Mouse (Mus musculus): ENCODE data around the gene Btg1. TPM values are rescaled to one million over a fixed set of nuclear protein-coding genes. Genes with fewer than 3 reads are reported as not detected.

Btg1 gene
- polyA plus RNA-seq, 1 experiment from 2014 or later = 47.5 TPM

- no peaks in the 10 kb centered on the region for H3K9me3 ChIP-seq (ENCODE audit: control insufficient read depth, low read length)
- H3K4me2 ChIP-seq = no peak overlapping the region
- no peak for ATAC-seq (ENCODE audit: low FRiP score)
Observed at GRCm38 (mm10) chr10:96625682-96626081, 8.9 kb downstream of the Btg1 start.

GRCm38 (mm10) chr10:96626120-96626750 is 9.4 kb downstream of the Btg1 start:
- Histone ChIP-seq H3K4me2 (no peak overlapping the region), H3K9ac (ENCODE audit: low read length) (no peak overlapping the region), H3K27ac (ENCODE audit: low read depth, low read length) (no peak overlapping the region), H3K4me3 (ENCODE audit: low read depth, low read length) (no peak overlapping the region), H3K36me3 (ENCODE audit: control insufficient read depth, insufficient read depth, low read length) (peaks cover 2% of the 10 kb centered on the region; the same call in 1 of the 2 replicates), H3K4me1 (ENCODE audit: control insufficient read depth, insufficient read depth, low read length) (peaks cover 12% of the 10 kb centered on the region), H3K9me3 (ENCODE audit: control insufficient read depth, low read length) (no peaks in the 10 kb centered on the region), H3K27me3 (ENCODE audit: control insufficient read depth, insufficient read depth, low read length) (no peaks in the 10 kb centered on the region)
- ATAC-seq (ENCODE audit: low FRiP score) (no peak), DNase-seq (ENCODE audit: low spot score, missing footprints) (peak; percentile 57)
- WGBS = 95% methylated on average over 10 of the region's 10 CpGs

More at GRCm38 (mm10) chr10:96625682-96626081, 8.9 kb downstream of the Btg1 start:
- WGBS = 72% methylated on average over 4 of the region's 4 CpGs
- peaks cover 2% of the 10 kb centered on the region; the same call in 1 of the 2 replicates for H3K36me3 ChIP-seq (ENCODE audit: control insufficient read depth, insufficient read depth, low read length)
- DNase-seq (ENCODE audit: low spot score, missing footprints) = no peak
- no peaks in the 10 kb centered on the region for H3K27me3 ChIP-seq (ENCODE audit: control insufficient read depth, insufficient read depth, low read length)
- peaks cover 14% of the 10 kb centered on the region for H3K4me1 ChIP-seq (ENCODE audit: control insufficient read depth, insufficient read depth, low read length)
- H3K4me3 ChIP-seq (ENCODE audit: low read depth, low read length) = no peak overlapping the region
- H3K9ac ChIP-seq (ENCODE audit: low read length) = no peak overlapping the region
- no peak overlapping the region for H3K27ac ChIP-seq (ENCODE audit: low read depth, low read length)

GRCm38 (mm10) chr10:96627332-96627731 is 10.5 kb downstream of the Btg1 start:
- ATAC-seq (ENCODE audit: low FRiP score) (no peak), DNase-seq (ENCODE audit: low spot score, missing footprints) (no peak)
- Histone ChIP-seq H3K4me3 (ENCODE audit: low read depth, low read length) (no peak overlapping the region), H3K27me3 (ENCODE audit: control insufficient read depth, insufficient read depth, low read length) (no peaks in the 10 kb centered on the region), H3K9me3 (ENCODE audit: control insufficient read depth, low read length) (no peaks in the 10 kb centered on the region), H3K27ac (ENCODE audit: low read depth, low read length) (no peak overlapping the region), H3K4me1 (ENCODE audit: control insufficient read depth, insufficient read depth, low read length) (peaks cover 4% of the 10 kb centered on the region), H3K36me3 (ENCODE audit: control insufficient read depth, insufficient read depth, low read length) (peaks cover 2% of the 10 kb centered on the region; the same call in 1 of the 2 replicates), H3K9ac (ENCODE audit: low read length) (no peak overlapping the region), H3K4me2 (no peak overlapping the region)
- WGBS = 93% methylated on average over 10 of the region's 10 CpGs

GRCm38 (mm10) chr10:96628100-96628912 is 11.5 kb downstream of the Btg1 start:
- Histone ChIP-seq H3K4me1 (ENCODE audit: control insufficient read depth, insufficient read depth, low read length) (no peaks in the 10 kb centered on the region; the same call in 1 of the 2 replicates), H3K27ac (ENCODE audit: low read depth, low read length) (no peak overlapping the region), H3K9ac (ENCODE audit: low read length) (no peak overlapping the region), H3K9me3 (ENCODE audit: control insufficient read depth, low read length) (no peaks in the 10 kb centered on the region), H3K27me3 (ENCODE audit: control insufficient read depth, insufficient read depth, low read length) (no peaks in the 10 kb centered on the region), H3K4me2 (no peak overlapping the region), H3K36me3 (ENCODE audit: control insufficient read depth, insufficient read depth, low read length) (0 out of 2 replicates have a peak, but pooled peaks cover under 1% of the 10 kb centered on the region), H3K4me3 (ENCODE audit: low read depth, low read length) (no peak overlapping the region)
- ATAC-seq (ENCODE audit: low FRiP score) (no peak), DNase-seq (ENCODE audit: low spot score, missing footprints) (peak; percentile 81)
- 95% methylated on average over 16 of the region's 16 CpGs for WGBS

GRCm38 (mm10) chr10:96628913-96629199 is 12.1 kb downstream of the Btg1 start:
- Histone ChIP-seq H3K9me3 (ENCODE audit: control insufficient read depth, low read length) (no peaks in the 10 kb centered on the region), H3K27ac (ENCODE audit: low read depth, low read length) (no peak overlapping the region), H3K4me1 (ENCODE audit: control insufficient read depth, insufficient read depth, low read length) (no peaks in the 10 kb centered on the region; the same call in 1 of the 2 replicates), H3K4me2 (no peak overlapping the region), H3K4me3 (ENCODE audit: low read depth, low read length) (no peak overlapping the region), H3K36me3 (ENCODE audit: control insufficient read depth, insufficient read depth, low read length) (no peaks in the 10 kb centered on the region), H3K27me3 (ENCODE audit: control insufficient read depth, insufficient read depth, low read length) (no peaks in the 10 kb centered on the region), H3K9ac (ENCODE audit: low read length) (no peak overlapping the region)
- 91% methylated on average over 7 of the region's 7 CpGs for WGBS
- no peak for DNase-seq (ENCODE audit: low spot score, missing footprints)
- ATAC-seq (ENCODE audit: low FRiP score) = no peak

- DNase-seq (ENCODE audit: low spot score, missing footprints) (no peak), ATAC-seq (ENCODE audit: low FRiP score) (no peak)
- Histone ChIP-seq H3K4me1 (ENCODE audit: control insufficient read depth, insufficient read depth, low read length) (no peaks in the 10 kb centered on the region), H3K9me3 (ENCODE audit: control insufficient read depth, low read length) (no peaks in the 10 kb centered on the region), H3K4me2 (no peak overlapping the region), H3K36me3 (ENCODE audit: control insufficient read depth, insufficient read depth, low read length) (no peaks in the 10 kb centered on the region), H3K9ac (ENCODE audit: low read length) (no peak overlapping the region), H3K4me3 (ENCODE audit: low read depth, low read length) (no peak overlapping the region), H3K27ac (ENCODE audit: low read depth, low read length) (no peak overlapping the region), H3K27me3 (ENCODE audit: control insufficient read depth, insufficient read depth, low read length) (no peaks in the 10 kb centered on the region)
- 91% methylated on average over 5 of the region's 5 CpGs for WGBS
Observed at GRCm38 (mm10) chr10:96630110-96630509, 13.3 kb downstream of the Btg1 start.

- no peaks in the 10 kb centered on the region for H3K9me3 ChIP-seq (ENCODE audit: control insufficient read depth, low read length)
- no peak for ATAC-seq (ENCODE audit: low FRiP score)
- no peak for DNase-seq (ENCODE audit: low spot score, missing footprints)
- H3K27ac ChIP-seq (ENCODE audit: low read depth, low read length) = no peak overlapping the region
- H3K9ac ChIP-seq (ENCODE audit: low read length) = no peak overlapping the region
- no peaks in the 10 kb centered on the region for H3K4me1 ChIP-seq (ENCODE audit: control insufficient read depth, insufficient read depth, low read length)
- H3K4me3 ChIP-seq (ENCODE audit: low read depth, low read length) = no peak overlapping the region
- 56% methylated on average over 9 of the region's 9 CpGs for WGBS
- no peaks in the 10 kb centered on the region for H3K27me3 ChIP-seq (ENCODE audit: control insufficient read depth, insufficient read depth, low read length)
- H3K36me3 ChIP-seq (ENCODE audit: control insufficient read depth, insufficient read depth, low read length) = no peaks in the 10 kb centered on the region
- no peak overlapping the region for H3K4me2 ChIP-seq
Observed at GRCm38 (mm10) chr10:96631066-96631711, 14.4 kb downstream of the Btg1 start.

GRCm38 (mm10) chr10:96632271-96633144 is 15.7 kb downstream of the Btg1 start:
- H3K9ac ChIP-seq (ENCODE audit: low read length) = no peak overlapping the region
- 77% methylated on average over 12 of the region's 12 CpGs for whole genome bisulfite sequencing
- ATAC-seq (ENCODE audit: low FRiP score) = no peak
- no peak overlapping the region for H3K4me2 ChIP-seq
- H3K9me3 ChIP-seq (ENCODE audit: control insufficient read depth, low read length) = no peaks in the 10 kb centered on the region
- H3K4me1 ChIP-seq (ENCODE audit: control insufficient read depth, insufficient read depth, low read length) = no peaks in the 10 kb centered on the region
- DNase-seq (ENCODE audit: low spot score, missing footprints) = no peak
- H3K27ac ChIP-seq (ENCODE audit: low read depth, low read length) = no peak overlapping the region
- H3K4me3 ChIP-seq (ENCODE audit: low read depth, low read length) = no peak overlapping the region
- no peaks in the 10 kb centered on the region for H3K36me3 ChIP-seq (ENCODE audit: control insufficient read depth, insufficient read depth, low read length)
- no peaks in the 10 kb centered on the region for H3K27me3 ChIP-seq (ENCODE audit: control insufficient read depth, insufficient read depth, low read length)
